Mouse (Mus musculus): ENCODE measurements at regions not wholly inside any gene's neighbourhood (a gene's known extent, or its start where the extent isn't known, plus 50 kb on each side); places are given as distances from the start of the nearest gene placed in this dataset.

DNA sequence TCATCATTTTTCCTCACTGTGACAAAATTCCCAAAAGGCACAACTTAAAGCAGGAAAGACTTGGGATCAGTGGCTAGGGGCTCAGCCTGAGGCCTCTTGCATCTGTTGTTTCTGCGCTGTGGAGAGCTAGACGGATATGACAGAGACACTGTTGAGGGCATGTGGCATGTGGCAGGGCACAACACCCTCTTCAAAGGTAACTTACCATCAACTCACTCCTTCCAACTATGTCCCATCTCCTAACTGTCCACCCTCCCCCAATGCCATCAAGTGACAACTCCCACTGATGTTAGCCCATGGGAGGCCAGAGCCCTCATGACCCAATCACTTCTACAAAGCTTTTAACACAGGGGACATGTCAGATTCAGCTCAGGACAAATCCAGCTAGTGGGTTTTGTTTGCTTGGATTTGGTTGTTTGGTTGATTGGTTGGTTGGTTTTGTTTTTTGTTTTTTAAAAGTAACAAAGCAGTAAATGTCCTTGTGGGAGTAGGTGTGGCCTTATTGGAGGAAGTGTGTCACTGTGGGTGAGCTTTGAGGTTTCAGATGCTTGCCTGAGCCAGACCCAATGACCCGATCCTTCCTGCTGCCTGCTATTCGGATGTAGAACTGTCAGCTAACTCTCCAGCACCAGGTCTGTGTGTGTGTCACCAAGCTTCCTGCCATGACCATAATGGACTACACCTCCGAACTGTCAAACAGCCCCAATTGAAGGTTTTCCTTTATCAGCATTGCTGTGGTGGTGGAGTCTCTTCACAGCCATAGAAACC lies 53.2 kb upstream of the Lef1 start:
- no peak for DNase-seq

DNA sequence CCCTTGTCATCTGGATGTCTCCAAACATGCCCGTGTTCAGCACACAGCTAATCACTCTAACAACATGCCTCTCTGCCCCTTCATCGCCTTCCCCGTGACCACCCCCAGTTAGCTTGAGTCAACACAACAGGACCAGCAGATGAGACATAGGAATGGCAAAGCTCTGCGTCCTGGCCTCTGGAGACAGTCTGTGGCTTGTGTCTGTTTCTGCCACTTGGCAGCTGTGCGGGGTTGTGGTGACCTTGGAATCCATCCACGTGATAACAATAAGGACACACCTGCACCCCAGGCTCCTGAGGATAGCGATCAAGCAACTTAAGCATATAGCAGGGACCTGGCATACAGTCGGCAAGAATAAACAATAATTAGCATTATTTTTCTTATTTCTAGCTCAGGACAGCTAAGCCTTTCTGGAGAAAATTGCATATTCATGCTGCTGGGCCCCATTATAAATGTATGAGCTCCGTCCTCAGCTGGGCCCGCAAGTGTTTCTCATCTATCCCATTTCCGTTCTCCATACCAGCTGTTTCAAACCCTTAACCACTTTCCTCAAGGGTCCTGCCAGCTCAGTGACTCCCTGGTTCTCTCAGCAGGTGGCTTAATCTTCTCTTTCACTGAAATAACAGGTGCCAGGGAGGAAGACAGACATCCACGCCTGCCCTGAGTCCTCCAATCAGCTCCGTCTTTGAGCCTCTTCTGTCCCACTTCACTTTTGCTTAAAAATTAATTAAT lies 55.9 kb upstream of the Lef1 start:
- no peak for DNase-seq

DNA sequence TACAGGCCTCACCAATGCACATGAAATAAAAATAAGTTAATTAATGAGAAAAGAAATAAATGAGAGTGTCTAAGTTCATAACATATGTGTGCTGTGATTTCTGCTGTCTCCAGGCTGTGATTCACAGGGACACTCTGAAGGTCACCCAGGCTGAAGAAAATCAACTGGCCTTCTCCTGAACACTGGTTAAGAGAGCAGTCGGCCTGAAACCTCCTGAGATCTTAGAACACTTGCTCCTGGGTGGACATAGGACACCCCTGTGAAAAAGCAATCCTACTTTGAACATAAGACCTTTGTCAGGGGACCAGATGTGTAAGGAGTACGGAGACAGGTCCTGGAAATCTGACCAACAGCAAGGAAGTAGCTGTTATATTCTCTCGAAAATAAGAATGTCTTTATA lies 62.6 kb upstream of the Lef1 start:
- no peak for DNase-seq

DNA sequence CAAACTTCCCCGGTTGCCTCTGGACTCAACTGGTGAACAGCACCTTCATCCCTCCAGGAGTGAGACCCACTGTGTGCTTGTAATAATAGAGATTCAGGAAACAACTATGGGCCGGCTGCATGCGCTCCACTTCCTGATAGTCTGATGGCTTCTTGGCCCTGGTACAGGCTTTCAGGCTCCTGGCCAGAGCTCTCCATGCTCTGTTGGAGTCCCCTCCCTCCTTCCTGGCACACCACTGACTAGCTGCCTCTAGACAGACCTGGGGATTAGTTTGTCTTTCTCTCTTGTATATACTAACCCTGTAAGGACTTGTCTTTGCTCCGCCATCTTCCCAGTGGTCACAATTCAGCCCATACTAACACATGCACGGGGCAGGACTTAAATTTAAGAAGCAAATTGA lies 63.9 kb upstream of the Lef1 start:
- no peak for DNase-seq

DNA sequence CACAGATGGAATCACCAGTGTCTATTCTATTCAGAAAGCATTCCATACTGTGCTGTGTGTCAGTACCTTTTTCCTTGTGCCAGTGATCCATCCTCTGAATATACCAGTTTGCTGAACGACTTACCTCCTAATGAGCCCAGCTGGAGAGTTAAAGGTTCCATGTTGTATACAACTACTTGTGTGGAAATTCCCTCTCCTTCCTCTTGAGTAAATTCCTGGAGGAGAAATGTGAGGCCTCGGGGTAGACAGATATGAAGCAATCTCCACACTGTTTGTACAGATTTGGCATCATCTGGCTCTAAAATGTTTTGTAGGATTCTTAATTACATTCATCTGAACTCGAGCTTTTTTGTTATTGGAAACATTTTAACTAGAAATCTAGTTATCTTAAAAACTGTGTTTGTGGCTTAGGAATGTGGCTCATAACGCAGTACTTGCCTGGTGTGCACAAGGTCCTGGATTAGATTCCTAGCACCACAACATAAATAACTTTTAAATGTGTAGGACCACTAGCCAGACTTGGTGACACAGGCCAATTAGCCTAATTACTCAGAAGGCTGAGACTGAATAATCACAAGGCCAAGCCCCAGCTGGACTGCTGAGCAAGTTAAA lies 70.0 kb upstream of the Lef1 start:
- no peak for DNase-seq

DNA sequence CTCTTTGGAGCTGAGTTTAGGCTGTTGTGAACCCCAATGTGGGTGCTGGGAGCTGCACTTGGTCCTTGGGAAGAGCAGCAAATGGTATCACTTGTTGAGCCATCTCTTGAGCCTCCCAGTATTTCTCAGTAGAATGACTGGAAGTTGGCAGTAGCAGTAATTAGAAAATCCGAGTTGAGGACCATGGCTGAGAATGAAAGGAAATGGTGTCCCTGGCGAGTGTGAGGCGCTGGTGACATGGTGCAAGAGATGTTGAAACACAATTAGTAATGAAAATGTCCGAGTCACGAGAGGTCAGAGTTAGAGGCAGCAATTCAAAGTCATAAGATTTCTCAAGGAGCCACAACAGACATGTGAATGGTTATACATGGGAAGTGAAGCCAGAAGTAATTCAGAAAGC lies 73.2 kb upstream of the Lef1 start:
- no peak for DNase-seq

DNA sequence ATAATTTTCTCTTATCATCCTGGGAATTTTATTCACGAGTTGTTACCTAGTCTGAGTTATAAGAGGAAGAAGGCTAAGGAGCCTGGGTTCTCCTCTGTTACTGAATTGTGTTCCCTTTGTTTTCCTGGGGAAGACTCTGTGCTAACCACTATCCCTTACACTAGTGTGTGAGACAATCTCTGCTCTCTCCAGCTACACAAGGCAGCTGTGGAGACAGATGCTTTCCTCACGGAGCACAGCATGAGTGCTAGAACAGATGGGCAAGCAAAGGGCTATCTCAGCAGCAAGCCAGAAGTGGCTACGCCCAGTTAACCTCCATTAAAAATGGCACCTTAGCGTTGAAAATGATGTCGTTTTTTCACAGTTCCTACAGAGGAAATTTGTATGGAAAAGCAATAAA lies 75.5 kb upstream of the Lef1 start:
- no peak for DNase-seq

DNA sequence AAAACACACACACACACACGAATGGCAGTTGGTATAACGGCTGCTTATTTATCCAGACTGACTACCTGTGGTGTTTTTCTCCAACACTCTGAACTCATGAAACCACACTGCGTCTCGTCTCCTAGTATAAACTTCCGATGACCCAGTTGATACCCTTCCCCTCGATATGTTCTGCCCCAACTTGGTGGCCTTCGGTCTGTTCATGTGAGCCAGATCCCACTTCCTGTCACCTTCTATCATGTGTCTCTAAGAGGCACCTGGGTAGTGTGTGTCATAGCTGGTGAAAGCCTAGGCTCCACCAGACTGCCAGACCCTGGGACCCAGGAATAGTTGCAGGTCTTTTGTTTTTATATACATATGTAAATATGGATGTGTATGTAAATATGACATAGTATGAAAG lies 83.9 kb upstream of the Lef1 start:
- DNase-seq: no peak

DNA sequence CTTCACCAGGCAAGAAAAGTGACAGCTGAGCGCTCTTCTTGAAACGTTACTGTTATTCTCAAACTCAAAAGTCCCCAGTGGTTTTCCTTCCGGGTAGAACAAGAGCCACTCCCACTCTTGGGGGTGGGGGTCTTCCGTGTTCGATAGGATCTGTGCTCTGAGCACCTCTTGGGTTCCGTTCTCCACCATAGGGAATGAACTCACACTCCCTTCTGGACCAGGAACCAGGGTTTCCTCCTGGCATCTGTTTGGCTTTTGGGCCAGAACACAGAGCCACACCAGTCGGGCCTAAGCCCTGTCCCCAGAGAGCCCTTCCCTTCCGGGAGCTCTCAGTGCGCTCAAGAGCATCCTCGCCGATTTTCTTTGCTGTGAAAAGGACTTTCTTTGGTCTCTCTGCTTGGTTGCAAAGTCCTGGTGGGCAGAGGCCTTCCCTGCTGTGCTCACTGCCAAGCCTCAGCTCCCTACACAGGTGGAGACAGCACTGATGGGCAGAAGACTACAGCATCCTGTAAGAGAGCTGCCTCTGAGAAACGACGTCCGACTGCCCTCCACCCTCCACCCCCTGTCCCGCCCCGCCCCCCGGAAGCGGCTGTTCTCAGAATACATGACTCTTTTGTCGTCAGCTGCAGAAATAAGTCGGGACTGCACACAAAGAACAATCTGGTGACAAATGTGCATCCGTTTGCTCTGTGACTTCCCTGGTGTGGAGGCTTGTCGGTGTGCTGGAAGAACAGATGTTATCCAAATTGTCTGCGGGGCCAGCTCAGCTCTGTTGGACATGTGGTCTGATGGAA lies 90.9 kb upstream of the Lef1 start:
- DNase-seq: no peak

DNA sequence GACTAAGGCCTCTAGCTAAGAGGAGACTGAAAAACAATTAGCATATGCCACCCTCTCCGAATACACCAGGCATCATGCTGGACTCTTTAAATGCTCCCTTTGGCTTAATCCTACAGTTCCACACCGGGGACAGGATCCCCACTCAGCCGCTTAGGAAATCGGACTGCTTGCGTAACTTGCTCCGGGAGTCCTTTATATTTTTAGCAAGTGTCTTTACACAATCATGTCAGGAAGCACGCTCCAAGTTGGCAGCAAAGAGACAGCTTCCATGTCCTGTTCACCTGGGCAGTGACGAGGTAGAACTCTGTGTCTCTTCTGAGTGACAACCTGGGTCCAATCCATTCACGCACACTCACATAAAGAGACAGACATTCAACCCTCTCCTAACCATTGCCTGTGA lies 92.4 kb upstream of the Lef1 start:
- no peak for DNase-seq

DNA sequence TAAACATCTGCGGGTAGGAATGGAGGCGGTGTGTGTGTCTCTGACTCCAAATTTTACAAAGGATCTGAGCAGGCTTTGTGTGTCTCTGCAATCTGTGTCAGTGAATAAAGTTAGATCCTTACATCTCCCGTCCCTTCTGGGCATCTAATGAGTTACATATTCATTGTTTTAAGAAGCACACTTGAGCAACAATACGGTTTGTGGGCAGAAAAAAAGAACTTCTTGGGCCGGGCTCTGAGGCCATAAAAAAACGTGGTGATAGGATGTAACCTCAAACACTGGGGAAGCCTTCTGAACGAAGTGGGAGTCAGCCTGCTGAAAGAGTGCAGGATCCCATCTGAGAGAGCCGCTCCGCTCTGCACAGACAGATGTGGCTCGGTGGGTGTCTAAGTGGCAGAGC lies 94.2 kb upstream of the Lef1 start:
- DNase-seq: no peak

DNA sequence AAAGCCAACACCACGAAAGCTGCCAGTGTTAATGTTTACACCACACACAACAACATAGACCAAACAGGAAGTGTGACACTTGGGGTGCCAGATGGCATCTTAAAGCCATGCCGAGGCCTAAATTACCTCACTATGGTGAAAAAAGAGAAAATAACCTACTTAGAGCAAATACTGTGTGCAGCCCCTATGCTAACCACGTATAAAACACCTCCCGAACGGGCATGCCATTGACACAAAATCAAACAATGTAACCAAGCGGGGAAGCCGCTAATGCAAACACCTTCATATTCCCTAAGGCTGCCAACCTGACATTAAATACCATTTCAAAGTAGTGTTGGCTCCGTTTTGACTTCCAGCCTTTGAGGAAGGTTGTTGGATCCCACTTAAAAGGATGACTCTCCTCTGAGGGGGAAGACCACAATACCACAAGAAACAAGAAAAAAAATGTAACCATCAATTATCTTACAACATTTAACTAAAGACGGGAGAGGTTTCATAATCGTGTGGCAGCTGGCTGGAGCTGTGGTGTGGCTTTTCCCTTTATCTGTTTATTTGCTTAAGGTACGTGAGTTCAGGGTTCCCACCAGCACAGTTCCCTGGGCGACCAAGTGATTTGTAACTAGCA lies 96.1 kb upstream of the Lef1 start:
- DNase-seq: no peak

DNA sequence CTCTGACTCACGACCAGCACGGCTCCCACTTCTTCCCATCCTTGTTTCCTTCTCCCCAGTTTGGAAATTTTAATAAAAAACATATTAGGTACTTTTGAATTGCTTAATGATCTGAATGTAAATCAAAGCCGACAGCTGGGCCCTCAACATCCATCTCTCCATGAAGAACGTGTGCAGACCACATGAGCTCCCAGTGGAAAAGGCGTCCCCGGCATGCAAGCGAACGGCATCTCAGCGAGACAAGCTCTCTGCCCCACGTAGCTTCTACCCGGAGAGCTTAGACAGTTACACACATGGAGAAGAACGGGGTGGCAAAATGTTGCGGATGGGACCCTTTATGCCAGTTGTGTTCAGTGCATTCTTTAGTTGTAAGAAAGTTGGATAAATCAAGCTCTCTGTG lies 109.6 kb upstream of the Lef1 start:
- DNase-seq: no peak

DNA sequence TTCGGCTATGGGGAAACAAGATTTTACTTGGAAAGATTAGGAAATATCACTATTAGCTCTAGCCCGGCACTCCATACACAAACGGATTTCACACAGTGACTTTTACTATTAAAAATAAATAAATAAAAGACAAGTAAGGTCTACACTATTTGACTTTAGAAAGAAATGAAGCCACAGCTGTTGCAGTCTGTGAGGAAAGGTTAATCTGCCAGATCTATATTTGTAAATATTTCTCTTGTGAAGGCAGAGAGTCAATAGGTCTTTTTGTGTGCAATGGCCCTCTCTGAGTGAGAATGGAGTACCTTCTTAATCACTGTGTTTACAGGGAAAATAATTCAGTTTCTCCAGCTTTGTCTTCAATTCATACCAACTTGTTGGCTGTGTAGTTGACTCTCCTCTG lies 110.0 kb upstream of the Lef1 start:
- no peak for DNase-seq

DNA sequence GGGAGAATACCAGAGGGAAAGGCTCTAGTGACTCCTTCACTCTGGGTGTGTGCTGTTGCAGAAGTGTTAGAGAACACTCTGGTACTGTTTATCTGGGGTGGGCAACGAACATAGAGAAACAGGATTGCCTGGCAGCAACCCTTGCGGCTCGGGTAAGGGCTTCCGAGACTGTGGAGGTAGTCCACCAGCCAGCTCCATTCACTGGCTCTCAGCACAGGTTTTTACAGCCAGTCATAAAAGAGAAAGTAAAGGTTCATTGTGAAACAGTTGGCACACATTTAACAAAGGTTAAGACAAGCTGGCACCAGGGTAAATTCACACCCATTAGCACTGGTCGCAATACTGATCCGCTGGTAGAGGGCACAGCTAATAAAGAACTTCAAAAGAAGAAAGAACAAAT lies 110.5 kb upstream of the Lef1 start:
- no peak for DNase-seq

DNA sequence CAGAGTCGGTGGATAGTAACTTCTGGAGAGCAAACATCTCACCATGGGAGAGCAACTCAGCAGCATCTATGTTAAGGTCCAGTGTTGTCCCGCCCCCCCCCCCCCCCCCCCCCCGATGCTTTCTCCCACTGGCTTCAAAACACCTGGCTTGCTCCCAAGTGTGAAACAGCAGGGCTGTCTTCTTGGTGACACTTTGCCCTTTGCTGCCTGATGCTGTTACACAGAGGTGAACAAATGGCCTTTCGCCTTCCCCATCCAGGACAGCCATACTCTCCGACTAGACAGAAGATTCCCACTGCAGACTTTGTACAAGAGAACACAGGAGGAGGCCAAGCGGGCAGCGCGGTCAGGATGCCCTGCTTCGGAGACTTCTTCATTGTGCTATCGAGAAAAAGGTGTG lies 111.8 kb upstream of the Lef1 start:
- DNase-seq: no peak

DNA sequence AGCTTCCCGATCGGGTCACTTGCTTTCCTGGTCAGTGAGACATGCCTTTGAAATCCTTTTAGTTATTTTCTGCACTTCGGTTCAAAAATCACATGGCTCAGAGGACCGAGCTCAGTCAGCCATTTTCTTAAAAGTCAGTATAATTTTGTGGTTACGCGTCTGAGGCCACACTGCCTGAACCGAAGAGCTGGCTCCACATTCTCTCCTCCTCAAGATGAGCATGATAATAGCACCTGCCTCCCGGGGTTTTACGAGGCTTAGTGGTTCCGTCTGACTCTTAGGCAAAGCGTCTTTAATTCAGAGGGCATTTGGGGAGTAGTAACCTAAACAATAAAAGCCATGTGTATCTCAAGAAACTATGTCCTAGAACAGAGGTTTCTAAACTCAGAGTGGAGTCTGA lies 113.5 kb upstream of the Lef1 start:
- DNase-seq: no peak

DNA sequence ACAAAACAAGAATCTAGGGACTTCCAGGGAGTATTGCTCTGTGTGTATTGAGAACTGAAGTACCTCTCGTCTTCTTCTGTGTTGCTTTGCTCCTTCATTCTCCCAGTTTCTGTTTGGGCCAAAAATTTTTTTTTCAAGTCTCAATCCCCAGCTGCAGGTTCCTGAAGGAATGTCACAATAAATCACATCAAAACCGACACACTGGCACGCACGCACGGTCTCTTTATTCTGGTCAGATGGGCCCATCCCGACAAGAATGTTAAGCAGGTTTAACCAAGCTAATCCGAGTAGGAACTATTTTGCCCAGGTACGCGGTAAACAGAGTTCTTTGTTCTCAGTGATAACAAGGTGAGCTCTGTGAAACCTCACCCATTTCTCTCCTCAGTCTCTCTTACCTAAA lies 118.3 kb upstream of the Lef1 start:
- DNase-seq: no peak

DNA sequence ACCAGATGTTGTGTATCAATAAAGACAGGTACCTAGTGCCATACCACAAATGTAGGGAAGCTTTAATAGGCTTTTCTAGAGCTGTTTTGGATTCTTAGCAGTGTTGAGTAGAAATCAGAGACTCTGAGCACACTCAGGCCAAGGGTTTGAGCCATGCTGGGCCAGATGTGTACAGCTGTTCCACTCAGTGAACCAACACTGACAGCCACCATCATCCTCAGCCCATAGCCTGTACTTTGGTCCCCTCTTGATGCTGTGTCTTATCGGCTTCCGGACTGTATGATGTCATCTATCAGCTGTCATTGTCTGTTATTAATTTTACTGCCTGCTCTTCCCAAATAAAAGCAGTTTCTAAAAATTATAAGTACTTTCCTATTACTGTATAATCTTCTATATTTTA lies 123.6 kb upstream of the Lef1 start:
- no peak for DNase-seq

DNA sequence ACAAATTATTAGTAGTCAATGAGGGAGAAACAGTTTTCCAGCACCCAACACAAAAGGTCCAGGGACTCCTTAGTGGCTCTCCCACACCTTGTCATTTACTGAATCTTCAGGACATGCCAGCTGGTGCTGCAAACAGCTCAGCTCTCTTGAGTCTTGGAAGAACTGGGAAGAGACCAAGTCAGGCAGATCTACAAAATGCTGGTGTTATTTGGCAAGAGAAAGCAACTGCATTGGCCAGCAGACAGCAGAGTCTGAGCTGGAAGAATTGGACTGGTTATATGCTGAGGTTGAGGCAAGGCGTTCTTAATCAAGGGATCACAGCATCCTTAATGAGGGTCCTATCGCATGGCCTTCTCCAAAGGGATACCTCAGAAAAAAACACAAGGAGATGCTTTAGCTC lies 124.2 kb upstream of the Lef1 start:
- DNase-seq: no peak

DNA sequence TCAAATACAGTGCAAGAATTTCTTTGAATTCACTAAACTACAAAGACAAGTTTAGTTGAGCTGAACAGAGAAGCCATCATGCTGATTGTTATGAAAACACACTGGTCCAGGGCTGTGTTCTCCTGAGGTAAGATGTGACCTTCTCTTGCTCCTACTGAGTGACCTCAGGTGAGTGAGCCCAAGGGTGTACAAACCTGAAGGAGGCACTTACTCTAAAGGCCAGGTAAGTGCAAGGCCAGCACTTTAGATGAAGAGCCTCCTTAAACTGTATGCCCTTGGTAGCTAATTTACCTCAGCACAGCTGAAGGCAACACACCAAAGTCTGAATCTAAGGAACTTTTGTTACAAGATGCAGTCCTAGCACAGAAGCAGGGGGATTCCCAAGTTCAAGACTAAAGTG lies 128.7 kb upstream of the Lef1 start:
- no peak for DNase-seq

DNA sequence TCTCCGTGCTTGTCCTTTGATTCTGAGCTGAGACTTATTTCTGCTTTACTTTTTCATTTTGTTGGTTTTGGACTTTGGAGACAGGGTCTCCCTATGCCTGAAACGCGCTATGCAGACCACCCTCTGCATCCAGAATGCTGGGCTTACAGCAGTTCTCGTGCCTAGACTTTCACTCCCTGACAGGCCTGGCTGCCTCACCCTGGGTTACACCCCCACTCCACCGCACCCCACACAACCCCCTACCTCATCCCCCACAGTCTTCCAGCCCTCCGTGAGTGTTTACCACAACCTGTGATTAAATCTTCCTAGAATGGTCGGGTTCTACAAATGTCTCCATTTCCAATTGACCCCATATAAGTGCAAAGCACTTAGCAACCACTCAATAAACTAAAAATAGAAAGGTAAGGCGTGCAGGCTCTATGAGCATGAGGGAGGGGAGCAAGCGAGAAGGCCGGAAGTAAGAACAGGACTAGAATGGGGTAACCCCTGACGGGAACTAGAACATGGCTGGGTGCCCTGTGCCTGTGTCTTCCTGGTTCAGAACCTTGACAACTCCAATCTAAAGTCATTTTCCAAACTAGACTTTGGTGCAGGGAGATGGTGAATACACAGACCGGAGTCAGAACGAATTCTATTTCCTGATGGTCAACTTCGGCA lies 131.2 kb upstream of the Lef1 start:
- no peak for DNase-seq
